Mouse (Mus musculus): Measurements from ENCODE around the gene Jdp2. TPM values are rescaled to one million over a fixed set of nuclear protein-coding genes. Genes with fewer than 3 reads are reported as not detected.
A peak's percentile ranks its signal among the peaks of the same experiment; 100 is the strongest.

Jdp2 gene
- polyA plus RNA-seq, 1 experiment: 6.2 TPM

- 40% methylated on average over 22 of the region's 22 CpGs for WGBS
- Histone ChIP-seq H3K36me3 (ENCODE audit: control insufficient read depth, insufficient read depth, low read length) (no peaks in the 10 kb centered on the region), H3K27me3 (replicated peaks; ENCODE audit: control insufficient read depth, insufficient read depth, low read length) (no peaks in the 10 kb centered on the region), H3K4me3 (ENCODE audit: insufficient read depth, low read depth, low read length) (peak within 1 kb of the TSS; percentile 46), H3K4me1 (ENCODE audit: control insufficient read depth, insufficient read depth, low read length) (no peaks in the 10 kb centered on the region), H3K27ac (ENCODE audit: insufficient read depth, low read depth, low read length) (no peak within 1 kb of the TSS)
- no peak for TF ChIP-seq POLR2A (IDR thresholded peaks at IDR 0.05; ENCODE audit: low read depth, low read length)
- TF ChIP-seq CTCF (conservative IDR thresholded peaks at IDR 0.05; ENCODE audit: insufficient read depth, insufficient read length, low read depth, low read length): no peak
- no peak for DNase-seq
These were observed 87.8 kb downstream of the Jdp2 start, which contains the start of gene Batf for GRCm38 (mm10) chr12:85686466-85687216. Gene Batf (plus strand): TSS chr12:85686669.

GRCm38 (mm10) chr12:85687217-85687533, 88.3 kb downstream of the Jdp2 start:
- Histone ChIP-seq H3K27me3 (replicated peaks; ENCODE audit: control insufficient read depth, insufficient read depth, low read length) (no peaks in the 10 kb centered on the region), H3K4me3 (ENCODE audit: insufficient read depth, low read depth, low read length) (peak overlapping the region; percentile 22; the same call in 1 of the 2 replicates), H3K27ac (ENCODE audit: insufficient read depth, low read depth, low read length) (no peak overlapping the region), H3K36me3 (ENCODE audit: control insufficient read depth, insufficient read depth, low read length) (no peaks in the 10 kb centered on the region), H3K4me1 (ENCODE audit: control insufficient read depth, insufficient read depth, low read length) (no peaks in the 10 kb centered on the region)
- WGBS: 55% methylated on average over 7 of the region's 7 CpGs
- DNase-seq: no peak
- TF ChIP-seq CTCF (conservative IDR thresholded peaks at IDR 0.05; ENCODE audit: insufficient read depth, insufficient read length, low read depth, low read length): no peak
- TF ChIP-seq POLR2A (IDR thresholded peaks at IDR 0.05; ENCODE audit: low read depth, low read length): no peak

- TF ChIP-seq CTCF (conservative IDR thresholded peaks at IDR 0.05; ENCODE audit: insufficient read depth, insufficient read length, low read depth, low read length) (no peak; the same call in 1 of the 2 replicates), POLR2A (IDR thresholded peaks at IDR 0.05; ENCODE audit: low read depth, low read length) (no peak)
- Histone ChIP-seq H3K27me3 (replicated peaks; ENCODE audit: control insufficient read depth, insufficient read depth, low read length) (no peaks in the 10 kb centered on the region), H3K4me3 (ENCODE audit: insufficient read depth, low read depth, low read length) (no peak overlapping the region), H3K4me1 (ENCODE audit: control insufficient read depth, insufficient read depth, low read length) (no peaks in the 10 kb centered on the region), H3K36me3 (ENCODE audit: control insufficient read depth, insufficient read depth, low read length) (no peaks in the 10 kb centered on the region), H3K27ac (ENCODE audit: insufficient read depth, low read depth, low read length) (no peak overlapping the region)
- 63% methylated on average over 6 of the region's 6 CpGs for whole genome bisulfite sequencing
- no peak for DNase-seq
These were observed 89.0 kb downstream of the Jdp2 start for GRCm38 (mm10) chr12:85687846-85688245.

Other genes starting within 250 kb of the Jdp2 start
- gene Tmed10, start 224.2 kb upstream of the Jdp2 start, polyA plus RNA-seq (2012; rRNA removed): 144 and 190 TPM in 2 replicates
- gene Fos, start 125.1 kb upstream of the Jdp2 start, polyA plus RNA-seq (2012; rRNA removed): 1.2 and 1.3 TPM in 2 replicates
- gene Batf, start 87.6 kb downstream of the Jdp2 start, polyA plus RNA-seq (2012; rRNA removed): 1.7 and 2.0 TPM in 2 replicates
- 23.1 and 35.1 TPM in 2 replicates for gene Flvcr2, start 147.5 kb downstream of the Jdp2 start, polyA plus RNA-seq (2012; rRNA removed)
- 43.1 and 48.4 TPM in 2 replicates for gene Erg28, start 225.5 kb downstream of the Jdp2 start, polyA plus RNA-seq (2012; rRNA removed)
- gene Ttll5, start 225.6 kb downstream of the Jdp2 start, polyA plus RNA-seq (2012; rRNA removed): 12.0 and 12.9 TPM in 2 replicates

Measured in kidney, adult 2 months (tissue).